Mouse (Mus musculus): Measurements from ENCODE around the gene Ddx43. TPM values are rescaled to one million over a fixed set of nuclear protein-coding genes. Genes with fewer than 3 reads are reported as not detected.
A peak's percentile ranks its signal among the peaks of the same experiment; 100 is the strongest.

The Ddx43 gene
- polyA plus RNA-seq, 1 experiment, result 0.27 TPM

GRCm38 (mm10) chr9:78428185-78428584 is 32.6 kb downstream of the Ddx43 start:
- no peak for DNase-seq (ENCODE audit: low read depth)
- TF ChIP-seq CTCF (IDR thresholded peaks at IDR 0.05; ENCODE audit: borderline replicate concordance, extremely low read depth, insufficient read depth, insufficient read length) (no peak), POLR2A (IDR thresholded peaks at IDR 0.05; ENCODE audit: borderline replicate concordance, extremely low read depth, insufficient read depth, insufficient read length, poor library complexity, severe bottlenecking) (no peak)

GRCm38 (mm10) chr9:78428870-78429432 is 33.4 kb downstream of the Ddx43 start:
- no peak for TF ChIP-seq POLR2A (IDR thresholded peaks at IDR 0.05; ENCODE audit: borderline replicate concordance, extremely low read depth, insufficient read depth, insufficient read length, poor library complexity, severe bottlenecking)
- no peak for TF ChIP-seq CTCF (IDR thresholded peaks at IDR 0.05; ENCODE audit: borderline replicate concordance, extremely low read depth, insufficient read depth, insufficient read length)
- no peak for DNase-seq (ENCODE audit: low read depth)

GRCm38 (mm10) chr9:78429551-78429950 is 34.0 kb downstream of the Ddx43 start:
- TF ChIP-seq POLR2A (IDR thresholded peaks at IDR 0.05; ENCODE audit: borderline replicate concordance, extremely low read depth, insufficient read depth, insufficient read length, poor library complexity, severe bottlenecking) (no peak), CTCF (IDR thresholded peaks at IDR 0.05; ENCODE audit: borderline replicate concordance, extremely low read depth, insufficient read depth, insufficient read length) (no peak)
- no peak for DNase-seq (ENCODE audit: low read depth)

GRCm38 (mm10) chr9:78430486-78430885 is 34.9 kb downstream of the Ddx43 start:
- DNase-seq (ENCODE audit: low read depth), result no peak
- TF ChIP-seq CTCF (IDR thresholded peaks at IDR 0.05; ENCODE audit: borderline replicate concordance, extremely low read depth, insufficient read depth, insufficient read length), result no peak
- TF ChIP-seq POLR2A (IDR thresholded peaks at IDR 0.05; ENCODE audit: borderline replicate concordance, extremely low read depth, insufficient read depth, insufficient read length, poor library complexity, severe bottlenecking), result no peak

GRCm38 (mm10) chr9:78432471-78432870 is 36.9 kb downstream of the Ddx43 start:
- TF ChIP-seq CTCF (IDR thresholded peaks at IDR 0.05; ENCODE audit: borderline replicate concordance, extremely low read depth, insufficient read depth, insufficient read length) (no peak), POLR2A (IDR thresholded peaks at IDR 0.05; ENCODE audit: borderline replicate concordance, extremely low read depth, insufficient read depth, insufficient read length, poor library complexity, severe bottlenecking) (no peak)
- no peak for DNase-seq (ENCODE audit: low read depth)

DNA sequence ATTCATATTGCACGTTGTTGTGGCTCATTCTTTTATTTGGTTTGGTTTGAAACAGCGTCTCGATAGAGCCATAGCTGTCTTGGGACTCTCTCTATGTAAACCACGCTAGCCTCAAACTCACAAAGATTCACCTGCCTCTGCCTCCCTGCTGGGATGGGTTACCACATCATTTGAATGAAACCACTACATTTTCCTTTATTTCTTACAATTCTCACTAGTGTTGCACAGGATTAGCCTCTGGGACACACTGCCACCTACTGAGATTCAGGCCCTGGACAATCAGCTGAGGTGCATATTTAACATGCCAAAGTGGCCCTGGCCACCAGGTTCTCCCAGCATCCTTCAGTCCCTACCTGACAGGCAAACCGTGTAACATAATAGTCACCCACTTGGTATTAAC is 43.8 kb downstream of the Ddx43 start:
- no peak for TF ChIP-seq CTCF (IDR thresholded peaks at IDR 0.05; ENCODE audit: borderline replicate concordance, extremely low read depth, insufficient read depth, insufficient read length)
- TF ChIP-seq POLR2A (IDR thresholded peaks at IDR 0.05; ENCODE audit: borderline replicate concordance, extremely low read depth, insufficient read depth, insufficient read length, poor library complexity, severe bottlenecking), result no peak
- no peak for DNase-seq (ENCODE audit: low read depth)

- DNase-seq (ENCODE audit: low read depth), result no peak
- TF ChIP-seq CTCF (IDR thresholded peaks at IDR 0.05; ENCODE audit: borderline replicate concordance, extremely low read depth, insufficient read depth, insufficient read length) (no peak), POLR2A (IDR thresholded peaks at IDR 0.05; ENCODE audit: borderline replicate concordance, extremely low read depth, insufficient read depth, insufficient read length, poor library complexity, severe bottlenecking) (no peak)
Observed at GRCm38 (mm10) chr9:78442237-78442578, 46.6 kb downstream of the Ddx43 start.

- DNase-seq (ENCODE audit: low read depth), result peak; percentile 45
- no peak for TF ChIP-seq POLR2A (IDR thresholded peaks at IDR 0.05; ENCODE audit: borderline replicate concordance, extremely low read depth, insufficient read depth, insufficient read length, poor library complexity, severe bottlenecking)
- TF ChIP-seq CTCF (IDR thresholded peaks at IDR 0.05; ENCODE audit: borderline replicate concordance, extremely low read depth, insufficient read depth, insufficient read length), result no peak
Observed at GRCm38 (mm10) chr9:78442579-78443392, 47.2 kb downstream of the Ddx43 start, which contains the start of gene Cgas. Gene Cgas, minus strand, starts transcription at chr9:78443237.

DNA sequence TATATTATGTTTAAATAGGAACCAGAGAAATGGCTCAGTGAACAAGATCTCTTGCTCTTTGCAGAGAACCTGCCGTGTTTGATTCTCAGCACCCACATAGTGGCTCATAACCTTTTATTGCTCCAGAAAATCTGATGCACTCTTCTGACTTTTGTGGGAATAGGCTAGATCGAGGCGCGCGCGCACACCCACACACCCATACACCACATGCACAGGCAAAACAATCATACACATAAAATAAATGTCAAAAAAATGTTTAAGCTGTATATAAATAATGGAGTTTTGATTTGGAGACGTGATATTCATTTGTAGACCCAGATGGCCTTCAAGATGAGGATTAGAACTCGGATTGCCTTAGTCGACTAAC is 52.0 kb downstream of the Ddx43 start:
- no peak for DNase-seq (ENCODE audit: low read depth)
- no peak for TF ChIP-seq POLR2A (IDR thresholded peaks at IDR 0.05; ENCODE audit: borderline replicate concordance, extremely low read depth, insufficient read depth, insufficient read length, poor library complexity, severe bottlenecking)
- no peak for TF ChIP-seq CTCF (IDR thresholded peaks at IDR 0.05; ENCODE audit: borderline replicate concordance, extremely low read depth, insufficient read depth, insufficient read length)

DNA sequence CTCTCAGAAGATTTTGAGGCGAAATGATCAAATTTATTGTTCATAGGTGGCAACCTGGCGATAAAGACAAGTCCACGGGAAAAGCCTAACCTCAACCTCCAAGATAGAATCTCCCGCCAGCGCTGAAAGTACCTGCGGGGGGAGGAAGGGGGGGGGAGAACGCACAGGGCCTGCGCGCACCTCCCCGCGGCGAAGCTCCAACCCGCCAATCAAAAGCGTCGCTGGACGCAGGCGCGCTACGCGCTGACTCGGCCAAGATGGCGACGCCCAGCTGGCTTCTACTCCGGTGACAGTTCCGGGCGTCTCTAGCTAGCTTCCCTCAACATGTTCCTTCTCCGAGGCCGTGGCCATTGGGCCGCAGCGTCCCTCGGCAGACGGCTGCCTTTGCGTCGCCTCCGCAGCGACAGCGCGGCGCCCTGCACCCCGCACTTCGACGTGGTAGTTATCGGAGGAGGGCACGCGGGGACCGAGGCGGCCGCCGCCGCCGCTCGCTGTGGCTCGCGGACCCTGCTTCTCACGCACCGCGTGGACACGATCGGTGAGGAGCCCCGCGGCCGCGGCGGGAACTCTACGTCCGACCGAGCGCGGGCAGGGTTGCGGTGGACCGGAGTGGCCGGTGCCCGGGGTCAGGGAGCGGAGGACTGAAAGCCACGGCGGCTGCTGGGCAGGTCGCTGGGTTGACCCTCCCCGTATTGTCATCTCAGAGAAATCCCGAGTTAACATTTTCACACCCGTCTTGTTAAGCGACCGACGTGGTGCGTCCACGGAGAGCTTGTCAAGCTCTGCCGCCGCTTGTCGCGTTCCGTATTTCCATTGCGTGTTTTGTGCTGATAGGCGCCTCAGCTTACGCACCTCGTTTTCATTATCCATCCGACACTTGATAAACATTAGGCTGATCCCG is 52.6 kb downstream of the Ddx43 start, which contains the start of the genes Mto1 and Gm17324:
Mto1 (plus strand) TSS at position 236 of the 901 bp plus-strand sequence.
Gm17324 (minus strand) TSS at position 814 of the 901 bp plus-strand sequence.
- peak; percentile 97 for DNase-seq (ENCODE audit: low read depth)
- TF ChIP-seq POLR2A (IDR thresholded peaks at IDR 0.05; ENCODE audit: borderline replicate concordance, extremely low read depth, insufficient read depth, insufficient read length, poor library complexity, severe bottlenecking) (peak; percentile 69; the same call in 1 of the 2 replicates), CTCF (IDR thresholded peaks at IDR 0.05; ENCODE audit: borderline replicate concordance, extremely low read depth, insufficient read depth, insufficient read length) (no peak)

DNA sequence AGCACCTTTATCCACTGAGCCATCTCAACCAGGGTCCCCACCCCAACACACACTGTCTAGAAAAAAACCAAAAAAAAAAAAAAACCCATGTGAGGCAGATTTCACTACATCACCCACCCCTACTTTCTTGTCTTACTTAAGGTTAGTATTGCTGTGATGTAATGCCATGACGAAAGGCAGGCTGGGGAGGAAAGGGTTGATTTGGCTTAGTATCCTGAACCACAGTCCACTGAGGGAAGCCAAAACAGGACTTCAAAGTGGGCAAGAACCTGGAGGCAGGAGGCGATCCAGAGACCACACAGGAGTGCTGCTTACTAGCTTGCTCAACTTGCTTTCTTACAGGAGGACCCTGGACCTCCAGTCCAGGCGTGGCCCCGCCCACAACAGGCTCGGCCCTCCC is 54.8 kb downstream of the Ddx43 start:
- DNase-seq (ENCODE audit: low read depth), result no peak
- no peak for TF ChIP-seq POLR2A (IDR thresholded peaks at IDR 0.05; ENCODE audit: borderline replicate concordance, extremely low read depth, insufficient read depth, insufficient read length, poor library complexity, severe bottlenecking)
- no peak for TF ChIP-seq CTCF (IDR thresholded peaks at IDR 0.05; ENCODE audit: borderline replicate concordance, extremely low read depth, insufficient read depth, insufficient read length)
